Mouse (Mus musculus): ENCODE results near the gene Rras2. TPM values are rescaled to one million over a fixed set of nuclear protein-coding genes. Genes with fewer than 3 reads are reported as not detected.

Gene Rras2
- total and polyA plus RNA-seq, 2 experiments from 2014 or later = 16.0 to 27.9 TPM

DNA sequence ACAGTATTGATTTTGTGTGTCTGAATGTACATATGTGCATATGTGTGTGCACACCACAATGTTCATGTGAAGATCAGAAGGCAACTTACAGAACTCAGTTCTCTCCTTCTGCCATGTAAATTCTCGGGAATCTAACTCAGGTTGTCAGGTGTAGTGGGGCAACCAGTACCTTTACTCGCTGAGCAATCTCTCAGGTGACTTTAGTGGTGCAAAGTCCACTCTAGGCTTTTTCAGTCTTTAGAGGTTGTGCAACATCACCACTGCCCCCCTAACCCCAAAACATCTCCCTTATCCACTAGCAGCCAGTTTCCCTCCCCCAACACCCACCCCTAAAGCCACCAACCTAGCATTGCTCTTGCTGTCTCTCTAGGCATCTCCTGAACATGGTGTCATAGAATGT lies 43.0 kb downstream of the Rras2 start:
- H3K4me3 ChIP-seq (ENCODE audit: low read length) = no peak overlapping the region
- H3K27ac ChIP-seq = no peak overlapping the region
- 86% methylated on average over 2 of the region's 2 CpGs for WGBS
- no peaks in the 10 kb centered on the region for H3K4me1 ChIP-seq (ENCODE audit: insufficient read depth, low read length)
- no peak overlapping the region for H3K9ac ChIP-seq (replicated peaks; ENCODE audit: low read length)
- no peaks in the 10 kb centered on the region for H3K27me3 ChIP-seq (ENCODE audit: insufficient read depth, low read length)
- no peak for ATAC-seq
- TF ChIP-seq CTCF (IDR thresholded peaks at IDR 0.05; ENCODE audit: low read depth) = no peak
- H3K9me3 ChIP-seq (ENCODE audit: low read length) = no peaks in the 10 kb centered on the region
- H3K4me2 ChIP-seq (ENCODE audit: low read depth, low read length) = no peak overlapping the region
- H3K36me3 ChIP-seq (ENCODE audit: insufficient read depth, low read length) = no peaks in the 10 kb centered on the region
- DNase-seq (ENCODE audit: low spot score) = no peak

DNA sequence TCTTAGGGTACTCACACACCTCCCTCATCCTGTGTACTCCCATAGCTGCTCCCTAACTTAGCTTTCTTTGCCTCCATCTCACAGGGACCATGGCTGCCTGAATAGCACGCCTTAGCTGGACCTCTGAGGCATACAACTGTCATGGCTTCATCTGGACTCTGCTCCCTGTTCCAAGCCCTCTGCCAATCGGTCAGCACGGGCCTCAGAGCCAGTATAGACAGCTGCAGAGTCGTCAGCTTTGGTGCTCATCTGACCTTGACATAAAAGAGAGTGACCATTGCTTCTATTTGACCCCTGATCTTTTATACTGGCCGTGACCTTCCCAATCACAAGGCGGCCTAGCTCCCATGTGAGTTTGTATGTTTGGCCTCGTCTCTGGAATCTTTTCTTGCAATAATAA lies 43.4 kb downstream of the Rras2 start:
- no peak for ATAC-seq

GRCm38 (mm10) chr7:114071851-114072616 lies 45.5 kb downstream of the Rras2 start:
- Histone ChIP-seq H3K9me3 (ENCODE audit: low read length) (no peaks in the 10 kb centered on the region), H3K27ac (no peak overlapping the region), H3K36me3 (ENCODE audit: insufficient read depth, low read length) (no peaks in the 10 kb centered on the region), H3K4me3 (ENCODE audit: low read length) (no peak overlapping the region), H3K27me3 (ENCODE audit: insufficient read depth, low read length) (no peaks in the 10 kb centered on the region), H3K4me1 (ENCODE audit: insufficient read depth, low read length) (no peaks in the 10 kb centered on the region), H3K9ac (replicated peaks; ENCODE audit: low read length) (no peak overlapping the region), H3K4me2 (ENCODE audit: low read depth, low read length) (no peak overlapping the region)
- no peak for TF ChIP-seq CTCF (IDR thresholded peaks at IDR 0.05; ENCODE audit: low read depth)
- WGBS = 40% methylated on average over 13 of the region's 13 CpGs
- peak; percentile 38; the same call in 1 of the 2 replicates for ATAC-seq
- no peak for DNase-seq (ENCODE audit: low spot score)

More for the DNA sequence above, 43.4 kb downstream of the Rras2 start:
- Histone ChIP-seq H3K9ac (replicated peaks; ENCODE audit: low read length) (no peak overlapping the region), H3K9me3 (ENCODE audit: low read length) (no peaks in the 10 kb centered on the region), H3K27me3 (ENCODE audit: insufficient read depth, low read length) (no peaks in the 10 kb centered on the region), H3K36me3 (ENCODE audit: insufficient read depth, low read length) (no peaks in the 10 kb centered on the region), H3K4me3 (ENCODE audit: low read length) (no peak overlapping the region), H3K4me2 (ENCODE audit: low read depth, low read length) (no peak overlapping the region), H3K27ac (no peak overlapping the region), H3K4me1 (ENCODE audit: insufficient read depth, low read length) (no peaks in the 10 kb centered on the region)
- TF ChIP-seq CTCF (IDR thresholded peaks at IDR 0.05; ENCODE audit: low read depth) = no peak
- DNase-seq (ENCODE audit: low spot score) = no peak
- WGBS = 53% methylated on average over 7 of the region's 7 CpGs

DNA sequence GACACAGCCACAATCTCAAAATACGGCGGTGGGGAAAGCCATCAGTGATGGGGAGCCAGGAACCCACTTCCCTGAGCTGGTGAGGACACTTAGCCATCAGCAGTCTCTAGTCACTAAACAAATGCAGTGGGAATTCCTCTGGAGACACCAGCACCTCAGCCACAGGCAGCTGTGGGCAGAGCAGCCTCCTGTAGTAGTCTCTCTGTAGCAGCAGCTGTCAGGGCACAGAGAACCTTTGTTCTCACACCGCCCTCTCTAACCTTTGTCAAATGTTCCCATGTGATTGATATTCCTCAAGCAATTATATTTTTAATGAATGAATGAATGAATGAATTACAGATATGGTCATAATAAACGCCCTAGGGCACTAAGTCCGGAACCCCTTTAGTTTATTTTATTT lies 46.2 kb downstream of the Rras2 start:
- no peak overlapping the region for H3K4me3 ChIP-seq (ENCODE audit: low read length)
- WGBS = 72% methylated on average over 5 of the region's 5 CpGs

DNA sequence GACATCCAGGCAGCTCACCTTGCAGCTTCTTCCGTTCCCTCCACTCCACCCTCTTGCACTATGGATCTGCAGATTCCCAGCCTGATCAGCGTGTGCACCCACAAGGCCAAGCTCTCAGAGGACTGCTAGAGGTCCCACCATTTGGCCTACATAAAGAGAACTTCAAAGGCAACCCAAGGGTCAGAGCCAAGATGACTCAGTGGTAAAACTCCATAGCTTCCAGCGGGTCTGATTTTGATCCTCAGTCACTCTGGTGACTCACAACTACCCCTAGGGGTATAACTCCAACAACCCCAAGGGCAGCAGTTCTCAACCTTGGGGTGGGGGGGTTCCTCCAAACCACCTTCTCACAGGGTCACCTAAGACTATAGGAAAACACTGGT lies 47.1 kb downstream of the Rras2 start:
- no peak for TF ChIP-seq CTCF (IDR thresholded peaks at IDR 0.05; ENCODE audit: low read depth)
- H3K4me3 ChIP-seq (ENCODE audit: low read length) = no peak overlapping the region
- no peak overlapping the region for H3K4me2 ChIP-seq (ENCODE audit: low read depth, low read length)
- H3K9ac ChIP-seq (replicated peaks; ENCODE audit: low read length) = no peak overlapping the region
- no peak for ATAC-seq
- H3K27me3 ChIP-seq (ENCODE audit: insufficient read depth, low read length) = no peaks in the 10 kb centered on the region
- H3K36me3 ChIP-seq (ENCODE audit: insufficient read depth, low read length) = no peaks in the 10 kb centered on the region
- H3K9me3 ChIP-seq (ENCODE audit: low read length) = no peaks in the 10 kb centered on the region
- 92% methylated on average over 3 of the region's 3 CpGs for WGBS
- H3K4me1 ChIP-seq (ENCODE audit: insufficient read depth, low read length) = peaks cover 7% of the 10 kb centered on the region; the same call in 1 of the 2 replicates
- DNase-seq (ENCODE audit: low spot score) = no peak
- no peak overlapping the region for H3K27ac ChIP-seq

More for the DNA sequence above, 46.2 kb downstream of the Rras2 start:
- H3K27me3 ChIP-seq (ENCODE audit: insufficient read depth, low read length) = no peaks in the 10 kb centered on the region
- ATAC-seq (no peak), DNase-seq (ENCODE audit: low spot score) (no peak)
- H3K9ac ChIP-seq (replicated peaks; ENCODE audit: low read length) = no peak overlapping the region
- TF ChIP-seq CTCF (IDR thresholded peaks at IDR 0.05; ENCODE audit: low read depth) = no peak
- 0 out of 2 replicates have a peak, but pooled peaks cover under 1% of the 10 kb centered on the region for H3K4me1 ChIP-seq (ENCODE audit: insufficient read depth, low read length)
- H3K4me2 ChIP-seq (ENCODE audit: low read depth, low read length) = no peak overlapping the region
- no peaks in the 10 kb centered on the region for H3K36me3 ChIP-seq (ENCODE audit: insufficient read depth, low read length)
- no peaks in the 10 kb centered on the region for H3K9me3 ChIP-seq (ENCODE audit: low read length)
- no peak overlapping the region for H3K27ac ChIP-seq

GRCm38 (mm10) chr7:114069726-114070457 lies 47.7 kb downstream of the Rras2 start:
- ATAC-seq = no peak
- Histone ChIP-seq H3K4me1 (ENCODE audit: insufficient read depth, low read length) (peaks cover 7% of the 10 kb centered on the region; the same call in 1 of the 2 replicates), H3K27me3 (ENCODE audit: insufficient read depth, low read length) (no peaks in the 10 kb centered on the region), H3K4me3 (ENCODE audit: low read length) (no peak overlapping the region), H3K4me2 (ENCODE audit: low read depth, low read length) (no peak overlapping the region), H3K36me3 (ENCODE audit: insufficient read depth, low read length) (no peaks in the 10 kb centered on the region), H3K9ac (replicated peaks; ENCODE audit: low read length) (no peak overlapping the region), H3K27ac (no peak overlapping the region), H3K9me3 (ENCODE audit: low read length) (no peaks in the 10 kb centered on the region)
- DNase-seq (ENCODE audit: low spot score) = no peak
- no peak for TF ChIP-seq CTCF (IDR thresholded peaks at IDR 0.05; ENCODE audit: low read depth)
- WGBS = 83% methylated on average over 11 of the region's 11 CpGs
